Mouse (Mus musculus) mouse trophoblast stem cell (cell line): ENCODE measurements around the gene Ccdc85b.
"Not testable (repeated sequence)": the region's sequence is repeated elsewhere in the genome, so short reads cannot be mapped to it uniquely, and the experiment has no call there.

Source experiments
- in situ Hi-C, 2 experiments: fragments of 300-500 bp; cut with MseI, MboI; formaldehyde crosslinking; loops; 2 replicates in 1 of 2; 3 replicates in 1 of 2; pipeline ENCODE4 v1.15.1; 2025

The Ccdc85b gene

GRCm38 (mm10) chr19:5424782-5425741, 32.6 kb downstream of the Ccdc85b start, which contains the start of the genes Drap1 and AI837181:
TSS of gene Drap1 (minus strand) at chr19:5424979.
TSS of gene AI837181 (plus strand) at chr19:5425144.
- in situ Hi-C loops: no loop called here

GRCm38 (mm10) chr19:5424092-5424781, 33.5 kb downstream of the Ccdc85b start:
- in situ Hi-C loops: no loop called here

- in situ Hi-C loops: no loop called here
These were observed 34.1 kb downstream of the Ccdc85b start for GRCm38 (mm10) chr19:5423561-5423960.

GRCm38 (mm10) chr19:5422895-5423443, 34.7 kb downstream of the Ccdc85b start:
- in situ Hi-C loops: no loop called here

GRCm38 (mm10) chr19:5422267-5422666, 35.4 kb downstream of the Ccdc85b start:
- in situ Hi-C loops: no loop called here

GRCm38 (mm10) chr19:5421784-5422183, 35.9 kb downstream of the Ccdc85b start:
- in situ Hi-C loops: no loop called here

- in situ Hi-C loops: no loop called here
These were observed 37.1 kb downstream of the Ccdc85b start for GRCm38 (mm10) chr19:5420579-5420978.

- in situ Hi-C loops: no loop called here
These were observed 38.1 kb downstream of the Ccdc85b start for GRCm38 (mm10) chr19:5419630-5420029.

GRCm38 (mm10) chr19:5418750-5419466, 38.8 kb downstream of the Ccdc85b start:
- in situ Hi-C loops: no loop called here

- in situ Hi-C loops: no loop called here
These were observed 43.1 kb downstream of the Ccdc85b start for GRCm38 (mm10) chr19:5414534-5414957.

- in situ Hi-C loops: no loop called here
These were observed 43.9 kb downstream of the Ccdc85b start for GRCm38 (mm10) chr19:5413840-5414239.

GRCm38 (mm10) chr19:5411961-5412360, 45.7 kb downstream of the Ccdc85b start:
- in situ Hi-C loops: no loop called here

GRCm38 (mm10) chr19:5410641-5411040, 47.1 kb downstream of the Ccdc85b start:
- in situ Hi-C loops: no loop called here

- in situ Hi-C loops: no loop called here
These were observed 48.6 kb downstream of the Ccdc85b start for GRCm38 (mm10) chr19:5409068-5409467.

- in situ Hi-C loops: no loop called here
These were observed 49.4 kb downstream of the Ccdc85b start for GRCm38 (mm10) chr19:5408057-5409001.

- in situ Hi-C loops: no loop called here
These were observed 50.6 kb downstream of the Ccdc85b start for GRCm38 (mm10) chr19:5407133-5407532.

- in situ Hi-C loops: not testable (repeated sequence)
These were observed 51.1 kb downstream of the Ccdc85b start for GRCm38 (mm10) chr19:5406531-5407126.

GRCm38 (mm10) chr19:5405924-5406323, 51.8 kb downstream of the Ccdc85b start:
- in situ Hi-C loops: no loop called here
